Mouse (Mus musculus) layer of hippocampus, adult 6 months (tissue): ENCODE measurements around the gene Nek2. TPM values are rescaled to one million over a fixed set of nuclear protein-coding genes. Genes with fewer than 3 reads are reported as not detected.

ENCODE experiments used
- long read RNA-seq, 2 experiments: library from polyadenylated mRNA; unstranded; transcript quantifications; one replicate each; pipeline ENCODE4 v2.0.0; 2019 to 2020
- polyA plus RNA-seq: library from polyadenylated mRNA; unstranded; fragments of <200 nt; fragmentation: Nextera tagmentation; gene quantifications from 2 replicates; pipeline ENCODE4 v1.2.3, GENCODE M21; 2021

Nek2 gene
- polyA plus RNA-seq: 0.35 and 0.70 TPM in 2 replicates
- long read RNA-seq, experiment 1, partial matches to known transcripts: 2 of 3 reads
- long read RNA-seq, experiment 1, other reads (novel, unspliced or antisense): 0 of 3 reads
- long read RNA-seq, experiment 2: 0 reads

DNA sequence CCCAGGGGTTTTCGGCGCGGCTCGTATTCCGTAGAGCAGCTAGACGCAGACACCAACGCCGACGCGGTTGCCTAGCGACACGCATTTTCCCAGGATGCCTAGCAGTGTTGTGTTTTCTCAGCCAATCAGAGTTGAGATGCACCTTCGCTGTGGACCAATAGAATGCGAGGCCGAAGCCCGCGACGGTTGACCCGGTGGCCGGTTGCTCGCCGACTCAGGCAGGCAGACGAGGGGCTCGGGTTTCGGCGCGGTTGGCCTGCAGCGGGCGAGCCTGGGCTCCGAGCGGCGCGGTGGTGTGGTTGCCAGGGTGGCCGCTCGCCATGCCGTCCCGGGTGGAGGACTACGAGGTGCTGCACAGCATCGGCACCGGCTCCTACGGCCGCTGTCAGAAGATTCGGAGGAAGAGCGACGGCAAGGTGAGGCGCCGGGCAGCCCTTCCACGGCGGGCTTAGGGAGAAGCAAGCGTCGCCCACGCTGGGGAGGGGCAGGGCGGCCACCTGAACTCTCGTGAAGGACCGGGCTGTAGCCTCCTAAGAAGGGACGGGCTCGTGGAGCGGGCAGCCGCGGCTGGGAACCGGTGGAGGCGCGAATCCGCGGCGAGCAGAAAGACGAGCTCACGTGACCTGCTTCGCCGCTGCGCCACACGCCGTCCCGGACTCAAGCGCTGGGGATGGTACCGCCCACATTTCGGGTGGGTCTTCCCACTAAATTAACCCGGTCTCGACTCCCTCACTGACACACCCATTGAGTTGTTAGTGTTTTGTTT, at the start of gene Nek2:
Nek2 (plus strand) TSS at position 119 of the 766 bp plus-strand sequence.

Other genes with a start within 250 kb of the Nek2 start
- 1.1 and 1.8 TPM in 2 replicates for gene Dtl, start 245.9 kb upstream of the Nek2 start, polyA plus RNA-seq
- gene Ints7, start 245.8 kb upstream of the Nek2 start, polyA plus RNA-seq: 9.7 and 12.5 TPM in 2 replicates
- gene Lpgat1, start 103.6 kb upstream of the Nek2 start, polyA plus RNA-seq: 19.5 and 20.3 TPM in 2 replicates
- gene Slc30a1, start 85.3 kb downstream of the Nek2 start, polyA plus RNA-seq: 1.6 and 1.8 TPM in 2 replicates
- gene Rd3, start 155.9 kb downstream of the Nek2 start, polyA plus RNA-seq: 0.69 and 3.2 TPM in 2 replicates